Mouse (Mus musculus): Measurements from ENCODE around the gene Nus1.

Gene Nus1

GRCm38 (mm10) chr10:52417998-52418860, 882 bp downstream of the Nus1 start:
- DNase-seq = peak in 1 of 2 experiments; percentile 41

GRCm38 (mm10) chr10:52418931-52419330, 1.6 kb downstream of the Nus1 start:
- no peak for DNase-seq

- peak in 1 of 2 experiments; percentile 33 for DNase-seq
Observed at GRCm38 (mm10) chr10:52419402-52419801, 2.1 kb downstream of the Nus1 start.

GRCm38 (mm10) chr10:52420526-52420925, 3.2 kb downstream of the Nus1 start:
- DNase-seq = no peak

- DNase-seq = peak; percentile 43 to 82
Observed at GRCm38 (mm10) chr10:52421716-52422115, 4.4 kb downstream of the Nus1 start.

GRCm38 (mm10) chr10:52423097-52423496, 5.8 kb downstream of the Nus1 start:
- DNase-seq = peak; percentile 61 to 62

- peak in 1 of 2 experiments; percentile 33 for DNase-seq
Observed at GRCm38 (mm10) chr10:52426314-52426980, 9.1 kb downstream of the Nus1 start.

- DNase-seq = peak; percentile 46 to 58
Observed at GRCm38 (mm10) chr10:52427634-52428415, 10.5 kb downstream of the Nus1 start.

GRCm38 (mm10) chr10:52430953-52431352, 13.6 kb downstream of the Nus1 start:
- DNase-seq = peak in 1 of 2 experiments; percentile 29

GRCm38 (mm10) chr10:52434836-52435235, 17.5 kb downstream of the Nus1 start:
- DNase-seq = peak in 1 of 2 experiments; percentile 20

GRCm38 (mm10) chr10:52460614-52461013, 43.3 kb downstream of the Nus1 start:
- DNase-seq = no peak

GRCm38 (mm10) chr10:52463941-52464739, 46.8 kb downstream of the Nus1 start:
- DNase-seq = no peak

- no peak for DNase-seq
Observed at GRCm38 (mm10) chr10:52471520-52471919, 54.2 kb downstream of the Nus1 start.
